Mouse (Mus musculus): ENCODE data around the gene Olfr1093.
A peak's percentile ranks its signal among the peaks of the same experiment; 100 is the strongest.

Olfr1093 gene

DNA sequence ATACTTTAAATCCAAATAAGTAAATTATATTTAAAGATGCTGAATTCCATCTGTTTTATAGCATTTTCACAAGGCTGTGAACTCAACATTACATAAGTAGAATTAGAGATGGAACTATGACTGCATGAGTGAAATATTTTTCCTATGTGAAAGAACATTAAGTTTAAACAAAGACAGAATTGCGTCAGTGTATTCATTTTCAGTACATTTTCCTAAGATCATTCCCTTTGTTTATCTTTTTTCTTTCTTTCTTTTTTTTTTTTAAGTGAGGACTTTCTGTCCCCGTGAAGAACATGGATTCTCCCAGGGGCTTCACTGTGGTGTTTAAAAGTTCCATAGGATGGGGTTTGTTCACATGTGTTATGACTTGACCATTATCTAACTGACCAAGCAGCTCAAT lies at the start of gene Olfr1093:
TSS of gene Olfr1093 (plus strand) at position 301 of the 400 bp plus-strand sequence.
- DNase-seq (ENCODE audit: low spot score in 2 of 2), result no peak

DNA sequence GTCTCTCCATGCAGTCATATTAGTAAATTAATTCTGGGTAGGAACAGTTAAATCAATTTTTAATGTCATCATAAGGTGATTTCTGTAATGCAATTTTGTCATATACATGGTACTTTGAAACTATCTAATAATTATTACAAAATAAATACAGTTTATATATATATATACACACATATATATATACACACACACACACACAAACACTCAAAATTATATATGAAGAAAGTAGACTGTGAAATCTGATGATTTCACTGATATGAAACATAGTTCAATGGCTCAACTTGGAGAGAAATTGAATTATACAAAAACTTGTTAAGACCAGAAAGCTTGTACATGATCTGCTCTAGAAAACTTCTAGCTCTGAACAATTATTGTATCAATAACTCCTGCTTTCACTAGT lies 48.7 kb upstream of the Olfr1093 start, which contains the start of gene Olfr1089:
TSS of gene Olfr1089 (minus strand) at position 101 of the 400 bp plus-strand sequence.
- no peak for DNase-seq (ENCODE audit: low spot score in 2 of 2)

DNA sequence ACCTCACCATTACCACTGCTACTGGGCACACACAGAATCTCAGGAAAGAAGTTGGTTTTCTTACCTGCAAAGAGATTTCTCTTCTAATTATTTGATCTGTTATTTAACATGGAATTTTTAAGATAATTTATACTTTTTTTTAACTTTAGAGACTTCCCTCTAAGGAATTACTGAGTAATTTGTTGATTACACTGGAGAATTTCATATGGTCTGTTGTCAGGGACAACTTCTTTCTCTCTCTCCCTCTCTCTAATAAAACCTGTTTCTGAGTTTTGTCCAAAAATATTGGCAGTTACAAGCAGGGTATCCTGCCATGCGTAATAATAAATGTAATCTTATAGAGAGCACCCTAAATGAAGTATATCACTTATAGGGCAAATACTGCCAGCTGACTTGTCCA lies 23.4 kb upstream of the Olfr1093 start, which contains the start of gene Olfr1090:
TSS of gene Olfr1090 (minus strand) at position 101 of the 400 bp plus-strand sequence.
- DNase-seq (ENCODE audit: low spot score in 2 of 2), result no peak

DNA sequence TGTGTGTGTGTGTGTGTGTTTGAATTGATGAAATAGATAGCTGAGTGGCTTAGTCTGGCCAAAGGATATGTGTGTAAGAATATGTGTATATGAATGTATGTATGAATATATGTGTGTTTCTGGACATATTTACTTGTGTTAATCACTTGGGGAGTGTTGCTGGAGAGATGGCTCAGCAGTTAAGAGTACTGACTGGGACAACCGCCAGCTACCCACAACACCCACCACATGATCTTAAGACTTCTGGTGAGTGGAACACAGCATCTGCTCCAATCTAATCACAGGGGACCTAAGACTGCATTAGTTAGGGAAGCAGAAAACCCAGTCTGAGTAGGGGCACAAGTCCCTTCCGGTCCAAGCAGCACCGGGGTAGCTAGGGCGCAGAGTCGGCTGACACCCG lies 21.2 kb upstream of the Olfr1093 start:
- peak; percentile 24 to 34 for DNase-seq (ENCODE audit: low spot score in 2 of 2)

DNA sequence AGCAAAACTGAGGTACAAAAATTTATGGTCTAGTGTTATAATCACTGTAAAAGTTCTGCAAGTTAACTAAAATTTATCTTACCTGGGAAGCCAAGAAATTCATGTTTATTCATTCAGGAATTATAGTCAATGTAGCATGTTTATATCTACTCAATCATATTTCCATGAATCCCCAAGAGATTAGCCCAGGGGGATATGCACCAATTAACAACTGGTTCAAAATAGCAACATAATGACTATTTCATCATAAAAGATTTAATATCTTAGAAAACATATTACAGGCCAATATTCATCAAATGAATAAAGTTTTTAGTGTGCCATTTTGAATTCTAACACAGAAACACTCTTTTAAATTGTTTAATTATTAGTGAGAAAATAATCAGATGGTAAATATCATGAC lies 27.6 kb downstream of the Olfr1093 start, which contains the start of gene Olfr141:
TSS of gene Olfr141 (minus strand) at position 101 of the 400 bp plus-strand sequence.
- no peak for DNase-seq (ENCODE audit: low spot score in 2 of 2)

DNA sequence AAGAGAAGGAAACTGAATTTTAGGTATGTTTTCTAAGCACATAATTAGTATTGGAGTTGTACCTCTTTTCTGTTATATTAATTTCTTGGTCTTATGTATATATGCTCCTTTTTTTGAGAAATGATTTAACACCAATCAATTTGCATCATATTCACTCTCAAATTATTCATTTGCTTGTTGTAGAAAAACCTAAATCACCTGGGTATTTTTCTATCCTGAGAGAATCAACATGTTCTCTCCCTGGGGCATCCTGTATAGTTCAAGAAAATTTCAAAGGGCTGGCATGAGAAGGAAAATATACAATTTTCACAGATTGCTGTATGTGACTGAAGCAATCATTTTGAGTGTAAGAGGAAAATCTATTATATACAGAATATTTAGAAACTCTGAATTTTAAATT lies 42.1 kb downstream of the Olfr1093 start, which contains the start of gene Olfr1094:
TSS of gene Olfr1094 (plus strand) at position 301 of the 400 bp plus-strand sequence.
- no peak for DNase-seq (ENCODE audit: low spot score in 2 of 2)
